Mouse (Mus musculus): ENCODE measurements at regions not wholly inside any gene's neighbourhood (a gene's known extent, or its start where the extent isn't known, plus 50 kb on each side); places are given as distances from the start of the nearest gene placed in this dataset.

GRCm38 (mm10) chr5:35185289-35185688 is 79.7 kb upstream of the Lrpap1 start:
- no peak overlapping the region for H3K4me2 ChIP-seq (replicated peaks)
- H3K36me3 ChIP-seq (replicated peaks; ENCODE audit: control insufficient read depth, insufficient read depth) = no peaks in the 10 kb centered on the region
- no peak overlapping the region for H3K4me3 ChIP-seq (replicated peaks; ENCODE audit: low read length)
- no peaks in the 10 kb centered on the region for H3K27me3 ChIP-seq (ENCODE audit: control insufficient read depth, insufficient read depth, low read length)
- H3K9me3 ChIP-seq (ENCODE audit: control insufficient read depth, low read length) = no peaks in the 10 kb centered on the region
- H3K4me1 ChIP-seq (replicated peaks; ENCODE audit: control insufficient read depth, insufficient read depth, low read length) = peaks cover 13% of the 10 kb centered on the region; the same call in 1 of the 2 replicates
- DNase-seq (ENCODE audit: low spot score) = no peak
- no peak overlapping the region for H3K27ac ChIP-seq
- ATAC-seq (ENCODE audit: low FRiP score) = no peak
- H3K9ac ChIP-seq = no peak overlapping the region

- no peak overlapping the region for H3K27ac ChIP-seq
- H3K9ac ChIP-seq = no peak overlapping the region
- H3K4me1 ChIP-seq (replicated peaks; ENCODE audit: control insufficient read depth, insufficient read depth, low read length) = no peaks in the 10 kb centered on the region
- no peak overlapping the region for H3K4me3 ChIP-seq (replicated peaks; ENCODE audit: low read length)
- no peaks in the 10 kb centered on the region for H3K9me3 ChIP-seq (ENCODE audit: control insufficient read depth, low read length)
- no peaks in the 10 kb centered on the region for H3K36me3 ChIP-seq (replicated peaks; ENCODE audit: control insufficient read depth, insufficient read depth)
- H3K27me3 ChIP-seq (ENCODE audit: control insufficient read depth, insufficient read depth, low read length) = no peaks in the 10 kb centered on the region
- no peak overlapping the region for H3K4me2 ChIP-seq (replicated peaks)
- ATAC-seq (ENCODE audit: low FRiP score) = no peak
- 81% methylated on average over 7 of the region's 7 CpGs for WGBS
- DNase-seq (ENCODE audit: low spot score) = no peak
Measured at GRCm38 (mm10) chr5:35183418-35183817, 77.9 kb upstream of the Lrpap1 start.

GRCm38 (mm10) chr5:35177332-35177731 is 71.8 kb upstream of the Lrpap1 start:
- DNase-seq (ENCODE audit: low spot score) (no peak), ATAC-seq (ENCODE audit: low FRiP score) (no peak; the same call in 1 of the 2 replicates)
- Histone ChIP-seq H3K27ac (no peak overlapping the region), H3K4me2 (replicated peaks) (no peak overlapping the region), H3K9ac (no peak overlapping the region), H3K4me1 (replicated peaks; ENCODE audit: control insufficient read depth, insufficient read depth, low read length) (no peaks in the 10 kb centered on the region), H3K36me3 (replicated peaks; ENCODE audit: control insufficient read depth, insufficient read depth) (no peaks in the 10 kb centered on the region), H3K4me3 (replicated peaks; ENCODE audit: low read length) (no peak overlapping the region), H3K9me3 (ENCODE audit: control insufficient read depth, low read length) (no peaks in the 10 kb centered on the region), H3K27me3 (ENCODE audit: control insufficient read depth, insufficient read depth, low read length) (no peaks in the 10 kb centered on the region)
- 71% methylated on average over 4 of the region's 4 CpGs for WGBS

GRCm38 (mm10) chr5:35176112-35176848 is 70.7 kb upstream of the Lrpap1 start:
- no peaks in the 10 kb centered on the region for H3K9me3 ChIP-seq (ENCODE audit: control insufficient read depth, low read length)
- H3K4me3 ChIP-seq (replicated peaks; ENCODE audit: low read length) = no peak overlapping the region
- ATAC-seq (ENCODE audit: low FRiP score) (no peak), DNase-seq (ENCODE audit: low spot score) (no peak)
- no peaks in the 10 kb centered on the region for H3K4me1 ChIP-seq (replicated peaks; ENCODE audit: control insufficient read depth, insufficient read depth, low read length)
- no peak overlapping the region for H3K9ac ChIP-seq
- H3K36me3 ChIP-seq (replicated peaks; ENCODE audit: control insufficient read depth, insufficient read depth) = no peaks in the 10 kb centered on the region
- H3K27ac ChIP-seq = no peak overlapping the region
- 55% methylated on average over 13 of the region's 13 CpGs for WGBS
- H3K4me2 ChIP-seq (replicated peaks) = no peak overlapping the region
- H3K27me3 ChIP-seq (ENCODE audit: control insufficient read depth, insufficient read depth, low read length) = no peaks in the 10 kb centered on the region

- no peak for ATAC-seq (ENCODE audit: low FRiP score)
- Histone ChIP-seq H3K4me2 (replicated peaks) (no peak overlapping the region), H3K27me3 (ENCODE audit: control insufficient read depth, insufficient read depth, low read length) (no peaks in the 10 kb centered on the region), H3K9me3 (ENCODE audit: control insufficient read depth, low read length) (no peaks in the 10 kb centered on the region), H3K27ac (no peak overlapping the region), H3K4me3 (replicated peaks; ENCODE audit: low read length) (no peak overlapping the region), H3K36me3 (replicated peaks; ENCODE audit: control insufficient read depth, insufficient read depth) (no peaks in the 10 kb centered on the region), H3K4me1 (replicated peaks; ENCODE audit: control insufficient read depth, insufficient read depth, low read length) (no peaks in the 10 kb centered on the region), H3K9ac (no peak overlapping the region)
- 80% methylated on average over 4 of the region's 4 CpGs for WGBS
- no peak for DNase-seq (ENCODE audit: low spot score)
Measured at GRCm38 (mm10) chr5:35174318-35174717, 68.8 kb upstream of the Lrpap1 start.

GRCm38 (mm10) chr5:35171336-35171735 is 65.8 kb upstream of the Lrpap1 start:
- H3K27me3 ChIP-seq (ENCODE audit: control insufficient read depth, insufficient read depth, low read length) = no peaks in the 10 kb centered on the region
- no peak overlapping the region for H3K27ac ChIP-seq
- WGBS = 66% methylated on average over 3 of the region's 3 CpGs
- H3K9ac ChIP-seq = no peak overlapping the region
- H3K4me2 ChIP-seq (replicated peaks) = no peak overlapping the region
- 0 out of 2 replicates have a peak, but pooled peaks cover 7% of the 10 kb centered on the region for H3K9me3 ChIP-seq (ENCODE audit: control insufficient read depth, low read length)
- H3K36me3 ChIP-seq (replicated peaks; ENCODE audit: control insufficient read depth, insufficient read depth) = no peaks in the 10 kb centered on the region
- DNase-seq (ENCODE audit: low spot score) (no peak), ATAC-seq (ENCODE audit: low FRiP score) (no peak)
- no peak overlapping the region for H3K4me3 ChIP-seq (replicated peaks; ENCODE audit: low read length)
- H3K4me1 ChIP-seq (replicated peaks; ENCODE audit: control insufficient read depth, insufficient read depth, low read length) = no peaks in the 10 kb centered on the region

GRCm38 (mm10) chr5:35170369-35171130 is 65.0 kb upstream of the Lrpap1 start:
- no peak overlapping the region for H3K4me3 ChIP-seq (replicated peaks; ENCODE audit: low read length)
- DNase-seq (ENCODE audit: low spot score) = no peak
- H3K27ac ChIP-seq = no peak overlapping the region
- no peak overlapping the region for H3K4me2 ChIP-seq (replicated peaks)
- H3K36me3 ChIP-seq (replicated peaks; ENCODE audit: control insufficient read depth, insufficient read depth) = no peaks in the 10 kb centered on the region
- H3K4me1 ChIP-seq (replicated peaks; ENCODE audit: control insufficient read depth, insufficient read depth, low read length) = no peaks in the 10 kb centered on the region
- H3K9ac ChIP-seq = no peak overlapping the region
- H3K9me3 ChIP-seq (ENCODE audit: control insufficient read depth, low read length) = 0 out of 2 replicates have a peak, but pooled peaks cover 7% of the 10 kb centered on the region
- H3K27me3 ChIP-seq (ENCODE audit: control insufficient read depth, insufficient read depth, low read length) = no peaks in the 10 kb centered on the region
- 62% methylated on average over 11 of the region's 11 CpGs for WGBS
- no peak for ATAC-seq (ENCODE audit: low FRiP score)

GRCm38 (mm10) chr5:35169614-35170293 is 64.2 kb upstream of the Lrpap1 start:
- no peak overlapping the region for H3K27ac ChIP-seq
- H3K4me2 ChIP-seq (replicated peaks) = no peak overlapping the region
- 0 out of 2 replicates have a peak, but pooled peaks cover 7% of the 10 kb centered on the region for H3K9me3 ChIP-seq (ENCODE audit: control insufficient read depth, low read length)
- DNase-seq (ENCODE audit: low spot score) (no peak), ATAC-seq (ENCODE audit: low FRiP score) (no peak)
- no peaks in the 10 kb centered on the region for H3K36me3 ChIP-seq (replicated peaks; ENCODE audit: control insufficient read depth, insufficient read depth)
- H3K4me1 ChIP-seq (replicated peaks; ENCODE audit: control insufficient read depth, insufficient read depth, low read length) = no peaks in the 10 kb centered on the region
- no peaks in the 10 kb centered on the region for H3K27me3 ChIP-seq (ENCODE audit: control insufficient read depth, insufficient read depth, low read length)
- 67% methylated on average over 7 of the region's 7 CpGs for WGBS
- H3K4me3 ChIP-seq (replicated peaks; ENCODE audit: low read length) = no peak overlapping the region
- H3K9ac ChIP-seq = no peak overlapping the region

- Histone ChIP-seq H3K4me1 (replicated peaks; ENCODE audit: control insufficient read depth, insufficient read depth, low read length) (no peaks in the 10 kb centered on the region), H3K9me3 (ENCODE audit: control insufficient read depth, low read length) (0 out of 2 replicates have a peak, but pooled peaks cover 7% of the 10 kb centered on the region), H3K9ac (no peak overlapping the region), H3K4me2 (replicated peaks) (no peak overlapping the region), H3K4me3 (replicated peaks; ENCODE audit: low read length) (no peak overlapping the region), H3K27ac (no peak overlapping the region), H3K27me3 (ENCODE audit: control insufficient read depth, insufficient read depth, low read length) (no peaks in the 10 kb centered on the region), H3K36me3 (replicated peaks; ENCODE audit: control insufficient read depth, insufficient read depth) (no peaks in the 10 kb centered on the region)
- no peak for ATAC-seq (ENCODE audit: low FRiP score)
- WGBS = 77% methylated on average over 5 of the region's 5 CpGs
- DNase-seq (ENCODE audit: low spot score) = no peak
Measured at GRCm38 (mm10) chr5:35168853-35169252, 63.3 kb upstream of the Lrpap1 start.
